Mouse (Mus musculus) CD8-positive naive resting alpha-beta T cell, adult 2 months (primary cell): Measurements from ENCODE around the gene Pate2.
"Not testable (repeated sequence)": the region's sequence is repeated elsewhere in the genome, so short reads cannot be mapped to it uniquely, and the experiment has no call there.

ENCODE experiments used
- DNase-seq, 2 experiments: peaks; one replicate each; pipeline ENCODE4 v3.0.0; 2022; ENCODE audit warnings: low read depth in 2 of 2, low spot score in 2 of 2

The Pate2 gene

DNA sequence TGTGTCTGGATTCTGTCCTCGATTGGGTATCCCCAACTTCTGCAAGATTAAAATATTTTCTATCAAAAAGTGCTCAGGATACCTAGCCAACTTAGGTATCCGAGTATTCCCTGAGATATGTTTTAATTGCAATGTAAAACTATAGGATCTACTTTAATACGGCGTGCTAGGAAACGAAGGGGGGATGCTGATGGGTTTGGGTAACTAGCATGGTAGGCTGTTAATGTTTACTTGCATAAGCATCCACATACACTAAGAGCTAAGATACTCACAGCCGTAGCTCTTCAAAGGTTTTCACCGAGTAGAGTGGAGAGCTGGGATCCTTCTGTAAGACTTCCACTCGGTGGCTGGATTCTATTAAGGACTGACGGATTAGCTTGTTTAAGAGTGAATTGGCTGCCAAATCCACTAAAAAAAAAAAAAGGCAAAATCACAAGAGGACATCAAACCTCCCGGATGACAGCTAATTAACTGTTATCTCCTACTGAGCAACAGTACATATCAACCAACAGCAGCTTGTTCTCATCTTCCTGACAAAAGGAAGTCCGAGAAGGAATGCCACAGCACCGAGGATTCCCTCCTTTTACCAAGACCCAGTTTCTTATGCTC lies 13.5 kb upstream of the Pate2 start:
- no peak for DNase-seq

DNA sequence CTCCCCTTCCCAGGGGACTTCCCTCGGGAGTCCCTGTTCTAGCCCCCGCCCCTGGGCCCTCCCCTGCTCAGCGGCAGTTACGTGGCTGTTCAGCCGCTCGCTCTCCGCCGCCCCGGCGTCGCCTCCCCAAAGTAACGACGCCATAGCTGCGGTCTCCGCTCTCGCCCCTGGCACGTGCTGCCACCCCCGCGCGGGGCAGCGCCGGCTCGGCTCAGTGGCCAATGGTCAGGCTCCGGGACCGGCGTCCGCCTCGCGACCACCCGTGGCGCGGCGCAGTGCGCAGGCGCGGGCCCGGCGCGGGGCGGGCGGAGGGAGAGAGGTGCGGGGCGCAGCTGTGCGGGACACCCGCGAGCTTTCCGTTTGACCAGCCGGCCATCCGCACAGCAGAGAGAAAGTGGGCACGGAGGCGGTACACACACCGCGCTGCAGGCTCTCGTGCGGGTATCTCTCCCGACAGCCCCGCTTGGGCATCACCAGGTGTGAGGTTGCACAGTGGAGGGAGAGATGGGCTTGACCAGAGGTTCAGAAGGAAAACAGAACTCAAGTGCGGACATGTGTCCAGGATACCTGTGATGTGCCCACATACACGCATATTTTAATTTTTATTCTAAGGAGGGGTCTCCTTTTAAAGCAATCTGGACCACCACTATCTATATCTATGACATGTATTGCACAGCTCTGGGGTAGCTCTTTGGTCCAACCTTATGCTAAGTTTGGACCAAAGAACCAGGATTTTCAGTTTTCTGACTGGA lies 11.7 kb upstream of the Pate2 start, which contains the start of the genes Ddx25 and Pus3:
Ddx25 (minus strand) TSS at position 272 of the 752 bp plus-strand sequence.
Pus3 (plus strand) TSS at position 339 of the 752 bp plus-strand sequence.
- peak; percentile 21 to 22 for DNase-seq

DNA sequence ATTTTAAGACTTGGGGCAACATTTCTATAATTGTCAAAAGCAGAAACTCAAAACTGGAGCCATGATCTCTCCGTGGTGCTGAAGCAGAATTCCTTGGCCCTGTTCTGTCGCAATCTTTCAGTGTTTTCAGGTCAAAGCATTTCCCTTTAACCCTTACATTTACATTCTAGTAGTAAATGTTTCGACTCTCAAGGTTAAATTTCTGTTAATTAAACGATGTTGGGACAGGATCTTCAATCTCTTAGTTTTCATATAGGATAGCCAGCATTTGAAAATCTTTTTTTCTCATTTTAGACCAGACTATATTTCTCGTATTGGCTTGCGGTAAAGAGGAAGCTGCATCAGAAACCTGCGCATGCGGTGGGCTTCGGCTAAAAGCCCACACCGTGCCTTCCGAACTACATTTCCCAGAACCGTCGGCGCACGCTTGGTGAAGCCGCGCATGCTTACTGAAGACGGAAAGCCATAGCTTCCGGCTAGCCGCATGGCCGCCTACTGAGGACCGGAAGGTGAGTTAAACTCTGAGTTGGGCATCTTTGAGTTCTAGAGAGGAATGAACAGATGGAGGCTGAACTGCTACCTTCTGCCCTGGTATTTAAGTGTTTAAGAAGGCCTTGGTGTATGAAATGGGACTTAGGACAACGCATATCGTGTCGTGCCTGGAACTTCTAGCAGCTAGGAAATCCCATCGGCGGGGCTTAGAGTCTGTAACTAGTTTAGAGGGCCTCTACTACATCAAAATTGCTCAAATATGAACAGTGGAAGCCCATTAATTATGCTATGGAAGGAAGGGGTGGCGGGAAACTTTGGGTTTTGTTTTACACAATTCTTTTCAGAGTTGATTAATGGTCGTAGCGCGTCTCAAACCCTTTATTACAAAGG lies 10.8 kb upstream of the Pate2 start:
- DNase-seq, result peak; percentile 71 to 76

DNA sequence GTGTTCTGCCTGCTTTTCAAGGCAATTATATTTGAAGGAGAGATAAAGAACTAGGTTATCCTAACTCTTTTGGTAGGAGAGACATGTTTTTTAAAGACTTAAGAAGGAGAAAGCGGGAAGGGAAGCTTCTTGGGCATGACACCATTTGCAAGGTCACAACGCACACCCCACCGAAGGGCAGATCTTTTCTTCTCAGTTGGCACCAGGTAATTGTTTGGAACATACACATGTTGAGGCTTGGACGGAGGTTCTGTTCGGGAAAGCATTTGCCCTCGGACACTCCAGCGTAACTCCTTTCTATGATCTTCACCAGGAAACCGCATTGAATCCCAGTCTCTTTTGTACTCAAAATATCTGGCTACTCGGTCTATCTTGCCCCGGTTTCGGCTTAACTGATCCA lies 9.0 kb upstream of the Pate2 start:
- no peak for DNase-seq

DNA sequence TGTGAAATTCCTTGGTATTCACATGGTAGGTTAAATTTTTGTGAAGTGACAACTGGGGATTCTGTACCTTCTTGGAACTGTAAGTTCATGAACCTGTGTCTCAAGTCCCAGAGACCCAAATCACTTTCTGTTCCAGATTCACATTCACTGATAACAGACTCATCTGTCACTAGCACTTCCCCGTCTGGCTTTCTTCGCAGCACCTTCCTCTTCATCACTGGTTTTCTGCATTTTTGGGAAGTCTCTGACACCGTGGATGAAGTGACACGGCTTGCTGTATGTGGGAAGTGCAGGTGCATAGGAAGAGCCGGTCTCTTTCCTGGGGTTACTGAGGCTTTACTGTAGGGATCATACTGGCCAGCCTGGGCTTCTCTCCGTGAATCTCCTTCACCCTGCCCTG lies 8.5 kb upstream of the Pate2 start:
- no peak for DNase-seq

DNA sequence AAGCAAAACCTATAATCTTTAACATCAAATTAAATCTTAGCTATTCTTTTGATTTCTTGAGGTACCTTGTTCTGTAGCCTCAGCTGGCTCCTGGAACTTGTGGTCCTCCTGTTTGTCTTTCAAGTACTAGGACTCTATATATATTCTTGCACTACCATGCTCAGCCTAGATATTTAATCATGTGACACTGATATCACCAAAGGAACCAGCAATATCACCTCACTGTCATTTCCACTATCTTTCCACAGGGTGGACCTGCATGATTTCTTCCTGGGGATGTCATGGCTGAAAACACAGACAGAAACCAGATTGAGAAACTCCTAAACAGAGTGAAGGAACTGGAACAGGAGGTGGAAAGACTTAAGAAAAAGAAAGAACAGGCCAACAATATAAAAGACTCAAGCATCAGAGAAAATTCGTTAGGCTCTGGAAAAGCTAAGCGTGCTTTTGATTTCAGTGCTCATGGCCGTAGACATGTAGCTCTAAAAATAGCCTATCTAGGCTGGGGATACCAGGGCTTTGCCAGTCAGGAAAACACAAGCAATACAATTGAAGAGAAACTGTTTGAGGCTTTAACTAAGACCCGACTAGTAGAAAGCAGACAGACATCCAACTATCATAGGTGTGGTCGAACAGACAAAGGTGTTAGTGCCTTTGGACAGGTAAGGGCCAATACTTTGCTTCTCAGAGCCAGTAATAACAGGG lies 5.4 kb upstream of the Pate2 start:
- DNase-seq, result no peak

DNA sequence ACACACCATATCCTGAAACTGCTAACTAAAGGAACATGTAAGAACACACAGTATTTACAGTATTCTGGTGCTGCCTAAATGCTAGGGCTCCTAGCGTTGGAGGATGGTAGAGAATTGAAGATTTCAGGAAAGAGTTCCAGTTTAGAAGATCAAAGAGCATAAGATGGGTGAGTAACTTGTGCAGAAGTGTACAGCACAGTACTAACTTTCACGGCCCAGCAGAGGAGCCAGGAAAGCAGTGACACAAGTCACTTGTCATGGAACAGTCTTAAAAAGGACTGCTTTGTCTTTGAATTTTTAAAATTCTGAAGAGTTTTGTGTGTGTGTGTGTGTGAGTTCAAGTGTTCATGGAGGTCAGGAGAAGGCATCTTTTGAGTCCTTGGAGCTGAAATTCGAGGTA lies 2.1 kb upstream of the Pate2 start:
- DNase-seq, result no peak

DNA sequence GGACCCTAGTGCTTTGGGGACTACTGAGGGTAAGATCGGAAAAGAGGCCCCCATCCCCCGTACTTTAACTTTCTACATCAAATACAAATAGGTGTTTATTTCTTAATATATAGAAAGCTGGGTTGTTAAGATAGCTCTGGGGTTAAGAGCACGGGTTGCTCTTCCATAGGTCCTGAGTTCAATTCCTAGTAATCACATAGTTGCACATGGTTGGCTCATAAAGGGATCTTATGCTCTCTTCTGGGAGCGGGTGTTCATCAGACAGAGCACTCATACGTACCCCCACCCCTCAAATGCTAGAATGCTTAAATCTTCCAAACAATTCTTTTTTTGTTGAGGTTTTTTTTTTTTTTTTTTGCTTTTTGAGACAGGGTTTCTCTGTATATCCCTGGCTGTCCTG lies 579 bp downstream of the Pate2 start:
- DNase-seq, result no peak

DNA sequence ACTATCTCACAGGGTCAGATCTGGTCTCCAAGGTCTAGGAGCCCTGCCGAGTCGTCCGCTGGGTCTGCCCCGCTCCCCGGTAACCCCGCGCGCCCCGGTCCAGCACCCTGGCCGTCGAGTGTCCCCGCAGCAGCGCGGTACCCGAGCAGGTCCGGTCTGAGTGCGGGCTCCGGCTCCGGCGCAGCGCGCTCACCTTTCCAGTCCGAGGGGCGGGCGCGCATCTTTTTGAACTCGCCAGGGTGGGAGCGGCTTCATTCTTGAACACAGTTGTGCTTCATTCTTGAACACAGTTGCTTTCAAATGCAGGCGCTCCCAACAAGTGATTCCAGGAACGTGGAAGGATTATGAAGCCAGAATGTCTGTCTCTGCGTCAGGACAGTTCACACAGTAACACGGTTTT lies 4.3 kb downstream of the Pate2 start:
- DNase-seq, result no peak

DNA sequence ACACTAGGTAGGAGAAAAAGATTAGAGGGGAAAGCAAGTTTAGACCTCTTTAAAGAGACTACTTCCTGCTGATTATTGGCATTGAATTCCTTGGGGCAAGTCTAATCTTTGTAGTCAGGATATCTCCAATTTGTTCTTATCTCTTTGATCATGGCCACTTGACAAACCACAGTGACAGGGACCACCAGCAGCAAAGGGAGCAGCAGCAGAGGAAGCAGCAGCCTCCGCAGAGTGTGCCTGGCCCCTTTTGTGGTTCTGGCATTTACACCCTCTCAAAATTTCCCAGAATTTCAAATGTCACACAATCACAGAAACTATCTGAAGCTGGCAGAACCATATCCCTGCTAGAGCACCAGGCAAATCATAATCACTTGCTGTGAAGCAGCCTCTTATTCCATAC lies 17.6 kb downstream of the Pate2 start:
- DNase-seq, result no peak

DNA sequence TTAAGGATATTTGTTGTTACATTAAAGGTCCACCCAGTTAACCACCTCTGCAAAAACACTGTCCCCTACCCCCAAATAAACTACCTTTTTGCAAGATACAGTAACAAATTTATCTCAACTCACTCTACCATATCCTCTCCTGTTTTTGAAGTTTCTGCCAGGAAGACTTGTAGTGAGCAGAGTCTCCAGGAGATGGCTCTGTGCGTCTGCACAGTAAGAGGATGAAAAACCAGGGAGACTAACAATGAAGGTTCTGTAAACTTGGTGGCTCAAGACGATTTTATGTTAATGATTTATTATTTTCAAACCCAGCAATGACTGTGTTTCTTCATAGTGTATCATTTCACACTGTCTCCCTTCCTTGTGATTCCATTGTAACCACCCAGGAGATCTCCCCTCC lies 22.8 kb downstream of the Pate2 start:
- no peak for DNase-seq

DNA sequence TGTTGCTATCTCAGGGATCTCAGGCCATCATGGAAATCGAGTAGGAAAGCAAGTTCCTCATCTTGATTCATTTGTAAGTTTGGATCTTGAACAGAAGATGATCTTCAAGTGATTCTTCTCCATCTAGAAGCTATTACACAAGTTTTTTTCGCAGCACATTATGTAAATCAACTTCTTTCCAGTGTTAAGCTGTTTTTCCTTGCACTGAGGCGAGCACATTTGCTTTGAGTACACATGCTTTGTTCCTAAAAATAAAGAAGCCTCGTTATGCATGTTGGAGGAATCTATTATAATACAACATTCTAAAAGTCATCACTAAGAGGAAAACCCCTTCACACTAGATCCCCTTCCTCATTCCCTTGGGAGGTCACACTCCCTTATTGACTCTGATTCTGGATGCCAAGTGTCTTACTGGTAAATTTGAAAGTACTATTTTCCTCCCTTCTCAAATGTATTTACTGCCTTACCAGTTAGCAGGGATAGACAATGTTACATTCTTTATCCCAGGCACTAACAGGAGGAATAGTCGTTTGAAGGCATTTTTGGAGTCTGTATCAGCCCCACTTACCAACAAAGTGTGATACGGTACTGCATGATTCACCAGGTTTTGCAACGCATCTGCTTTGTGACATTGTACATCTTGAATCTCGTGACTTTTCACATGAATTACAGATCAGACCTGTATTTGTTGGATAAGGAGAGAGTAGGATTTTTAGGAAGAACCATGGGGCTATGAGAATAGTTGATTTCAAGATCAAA lies 37.7 kb downstream of the Pate2 start:
- DNase-seq, result no peak

DNA sequence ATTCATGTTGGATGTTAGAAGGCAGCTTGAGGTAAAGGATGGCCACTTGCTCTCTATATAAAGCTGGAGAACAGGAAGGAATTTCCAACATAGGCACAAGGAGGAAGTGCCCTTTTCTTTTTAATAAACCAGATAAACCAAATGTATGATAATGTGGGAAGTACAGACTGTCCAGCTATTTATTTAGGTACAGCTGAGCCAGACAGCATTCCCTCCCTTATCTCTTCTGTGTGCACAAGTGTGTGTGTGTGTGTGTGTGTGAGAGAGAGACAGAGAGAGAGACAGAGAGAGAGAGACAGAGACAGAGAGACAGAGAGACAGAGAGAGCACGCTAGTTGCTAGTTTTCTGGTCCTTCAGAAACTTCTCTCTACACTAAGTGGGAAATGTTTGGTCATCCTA lies 41.8 kb downstream of the Pate2 start, which contains the start of gene Pate4:
Pate4 (minus strand) TSS at position 101 of the 400 bp plus-strand sequence.
- DNase-seq, result no peak

DNA sequence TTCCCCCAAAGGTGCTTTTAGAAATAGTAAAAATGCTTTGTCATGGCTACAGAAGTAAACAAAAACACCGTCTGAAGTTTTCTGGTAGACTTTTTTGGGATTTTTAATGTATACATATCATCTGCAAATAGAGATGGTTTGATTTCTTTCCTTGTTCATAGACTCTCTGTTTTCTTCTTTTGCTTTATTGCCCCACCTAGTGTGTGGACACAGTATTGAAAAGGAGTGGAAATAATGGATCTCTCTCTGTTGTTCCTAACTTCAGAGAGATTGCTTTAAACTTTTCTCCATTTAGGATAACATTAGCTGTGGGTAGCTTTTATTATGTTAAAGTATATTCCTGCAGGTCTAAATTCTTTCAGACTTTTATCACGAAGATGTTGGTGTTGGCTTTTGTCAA lies 43.9 kb downstream of the Pate2 start:
- no peak for DNase-seq

DNA sequence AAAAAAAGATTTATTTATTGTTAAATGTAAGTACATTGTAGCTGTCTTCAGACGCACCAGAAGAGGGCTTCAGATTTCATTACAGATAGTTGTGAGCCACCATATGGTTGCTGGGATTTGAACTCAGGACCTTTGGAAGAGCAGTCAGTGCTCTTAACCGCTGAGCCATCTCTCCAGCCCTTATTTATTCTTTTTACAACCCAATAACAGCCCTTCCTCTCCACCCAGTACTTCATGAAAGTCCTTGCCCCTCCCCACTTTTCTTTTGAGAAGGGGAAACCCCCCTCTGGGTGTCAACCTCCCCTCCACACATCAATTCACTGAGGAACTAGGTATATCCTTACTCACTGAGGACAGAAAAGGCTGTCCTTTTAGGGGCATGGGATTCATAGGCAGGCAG lies 46.7 kb downstream of the Pate2 start:
- DNase-seq, result not testable (repeated sequence)

DNA sequence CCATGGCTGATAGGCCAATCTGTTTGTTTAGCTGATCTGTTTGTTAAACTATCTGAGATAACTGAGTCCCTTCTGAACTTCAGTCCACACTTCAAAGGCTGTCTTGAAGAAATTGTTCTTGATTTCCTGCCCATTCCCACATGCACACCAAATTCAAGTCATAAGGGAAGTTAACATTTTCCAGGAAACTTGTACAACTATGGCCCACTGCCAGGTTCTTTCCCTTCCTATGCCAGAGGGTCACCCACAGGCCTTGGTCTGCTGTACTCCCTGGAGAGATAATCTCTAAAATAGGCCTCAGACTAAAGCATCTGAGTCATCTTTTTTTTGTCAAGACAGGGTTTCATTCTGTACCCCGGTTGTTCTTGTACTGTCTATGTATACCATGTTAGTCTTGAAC lies 62.9 kb downstream of the Pate2 start:
- no peak for DNase-seq

DNA sequence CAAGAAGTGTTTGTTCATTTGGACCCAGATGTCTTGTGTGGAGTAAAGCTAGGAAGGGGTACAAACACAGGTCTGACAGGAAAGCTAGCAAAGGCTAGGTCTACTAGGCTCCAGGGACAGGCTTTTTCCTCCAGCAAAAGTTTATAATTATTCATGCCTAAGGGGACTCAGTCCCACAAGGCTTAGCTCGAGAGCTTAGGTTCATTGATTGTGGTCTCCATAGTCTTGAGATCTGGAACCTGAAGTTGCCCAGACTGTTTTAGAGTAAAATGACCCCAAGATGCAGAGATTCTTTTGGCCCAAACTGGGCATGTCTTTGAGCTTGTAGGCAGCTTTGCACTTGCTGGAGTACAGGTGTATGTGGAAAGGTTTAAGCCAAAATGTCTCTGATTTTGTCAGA lies 78.0 kb downstream of the Pate2 start, which contains the start of gene Pate3:
Pate3 (minus strand) TSS at position 101 of the 400 bp plus-strand sequence.
- no peak for DNase-seq

DNA sequence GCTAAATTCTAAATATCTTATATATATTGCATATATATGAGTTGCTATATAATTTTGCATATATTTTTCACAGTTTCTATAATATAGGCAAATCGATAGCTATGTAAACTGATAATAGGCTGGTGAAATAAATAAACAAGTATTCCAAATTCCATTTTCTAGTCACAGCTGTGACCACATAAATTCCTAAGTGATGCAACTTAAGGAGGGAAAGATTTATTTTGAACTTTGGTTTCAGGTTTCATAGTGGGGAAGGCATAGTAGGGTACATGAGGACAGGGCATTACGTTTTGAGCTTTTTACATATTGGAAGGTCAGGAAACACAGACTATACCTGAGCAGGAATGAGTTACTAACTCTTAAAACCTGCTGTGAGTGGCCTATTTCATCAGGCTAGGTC lies 103.5 kb downstream of the Pate2 start:
- no peak for DNase-seq

DNA sequence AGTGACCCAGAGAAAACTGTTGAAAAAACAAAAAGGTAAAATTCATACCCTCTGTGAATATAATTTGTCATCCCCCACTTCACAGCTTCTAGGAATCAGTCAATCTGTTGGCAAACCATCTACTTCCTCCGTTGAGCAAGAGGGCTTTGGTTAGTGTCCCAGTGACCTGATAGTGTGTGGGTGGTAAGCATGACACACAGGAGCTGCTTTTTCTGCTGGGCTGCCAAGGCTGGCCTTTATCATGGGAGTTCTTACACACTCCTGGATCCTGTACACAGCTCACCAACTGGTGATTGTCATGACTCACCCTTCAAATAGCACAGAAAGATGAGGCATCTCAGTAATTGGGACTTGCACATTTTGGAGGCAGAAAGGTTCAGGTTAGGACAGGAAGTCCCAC lies 116.9 kb downstream of the Pate2 start, which contains the start of gene Pate1:
Pate1 (minus strand) TSS at position 378 of the 400 bp plus-strand sequence.
- DNase-seq, result no peak

DNA sequence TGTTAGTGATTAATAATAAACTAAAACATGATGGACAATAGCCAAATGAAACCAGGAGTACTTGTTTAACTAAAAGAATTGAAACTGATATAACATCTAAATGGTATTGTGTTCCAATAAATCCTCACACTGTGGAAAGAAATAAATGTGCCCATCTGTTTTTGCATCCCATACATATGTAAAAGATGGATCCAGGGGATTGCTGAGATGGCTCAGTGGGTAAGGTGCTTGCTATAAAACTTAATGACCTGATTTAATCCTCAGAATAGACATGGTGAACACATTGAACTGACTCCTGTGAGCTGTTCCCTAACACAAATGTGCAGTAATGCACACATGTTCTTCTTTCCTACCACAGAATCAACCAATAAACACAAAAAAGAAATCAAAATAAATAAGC lies 121.8 kb downstream of the Pate2 start:
- no peak for DNase-seq
